Mouse (Mus musculus): ENCODE results near the gene Bdkrb1. TPM values are rescaled to one million over a fixed set of nuclear protein-coding genes. Genes with fewer than 3 reads are reported as not detected.

Gene Bdkrb1
- total RNA-seq, 1 experiment: not detected

GRCm38 (mm10) chr12:105590786-105591185, 12.1 kb upstream of the Bdkrb1 start:
- Histone ChIP-seq H3K36me3 (ENCODE audit: control insufficient read depth, insufficient read depth, low read length, poor library complexity, severe bottlenecking) (no peaks in the 10 kb centered on the region), H3K4me1 (ENCODE audit: control insufficient read depth in 2 of 2, insufficient read depth in 2 of 2, low read length in 2 of 2, poor library complexity in 1 of 2) (peaks cover 0 to 3% of the 10 kb centered on the region in 2 experiments; a peak in 2 of 4 replicates), H3K4me3 (ENCODE audit: insufficient read depth in 1 of 2, low read depth in 1 of 2, low read length in 2 of 2, poor library complexity in 1 of 2, severe bottlenecking in 1 of 2) (no peak overlapping the region), H3K9me3 (ENCODE audit: control insufficient read depth, insufficient read depth, low read depth, low read length) (no peaks in the 10 kb centered on the region), H3K9ac (ENCODE audit: insufficient read depth, low read depth, low read length, poor library complexity, severe bottlenecking) (no peak overlapping the region), H3K27ac (ENCODE audit: insufficient read depth, low read depth, low read length, poor library complexity, severe bottlenecking) (no peak overlapping the region)
- in situ Hi-C loops (cut with MboI; ENCODE audit: low sequenced_read_pairs in 2 of 2, unreplicated experiment in 2 of 2): no loop called here
- no peak for TF ChIP-seq ZC3H11A (IDR thresholded peaks at IDR 0.05; ENCODE audit: borderline replicate concordance, low read depth, low read length)
- no peak for TF ChIP-seq MAFK (IDR thresholded peaks at IDR 0.05; ENCODE audit: insufficient read depth, low read depth, low read length)
- TF ChIP-seq CHD2 (IDR thresholded peaks at IDR 0.05; ENCODE audit: low read depth, low read length): no peak
- no peak for TF ChIP-seq HCFC1 (IDR thresholded peaks at IDR 0.05; ENCODE audit: borderline replicate concordance, insufficient read depth, low read length)
- no peak for TF ChIP-seq ZNF384 (IDR thresholded peaks at IDR 0.05; ENCODE audit: low read depth, low read length)
- DNase-seq (ENCODE audit: low read depth, low spot score): no peak

- H3K36me3 ChIP-seq (ENCODE audit: control insufficient read depth, insufficient read depth, low read length, poor library complexity, severe bottlenecking): no peaks in the 10 kb centered on the region
- TF ChIP-seq MAFK (IDR thresholded peaks at IDR 0.05; ENCODE audit: insufficient read depth, low read depth, low read length) (no peak), CHD2 (IDR thresholded peaks at IDR 0.05; ENCODE audit: low read depth, low read length) (no peak), HCFC1 (IDR thresholded peaks at IDR 0.05; ENCODE audit: borderline replicate concordance, insufficient read depth, low read length) (no peak), ZC3H11A (IDR thresholded peaks at IDR 0.05; ENCODE audit: borderline replicate concordance, low read depth, low read length) (no peak), ZNF384 (IDR thresholded peaks at IDR 0.05; ENCODE audit: low read depth, low read length) (no peak)
- H3K9ac ChIP-seq (ENCODE audit: insufficient read depth, low read depth, low read length, poor library complexity, severe bottlenecking): no peak overlapping the region
- in situ Hi-C loops (cut with MboI; ENCODE audit: low sequenced_read_pairs in 2 of 2, unreplicated experiment in 2 of 2): no loop called here
- DNase-seq (ENCODE audit: low read depth, low spot score): no peak
- H3K4me1 ChIP-seq (ENCODE audit: control insufficient read depth in 2 of 2, insufficient read depth in 2 of 2, low read length in 2 of 2, poor library complexity in 1 of 2): peaks cover 0 to 3% of the 10 kb centered on the region in 2 experiments; a peak in 2 of 4 replicates
- H3K4me3 ChIP-seq (ENCODE audit: insufficient read depth in 1 of 2, low read depth in 1 of 2, low read length in 2 of 2, poor library complexity in 1 of 2, severe bottlenecking in 1 of 2): no peak overlapping the region
- no peaks in the 10 kb centered on the region for H3K9me3 ChIP-seq (ENCODE audit: control insufficient read depth, insufficient read depth, low read depth, low read length)
- no peak overlapping the region for H3K27ac ChIP-seq (ENCODE audit: insufficient read depth, low read depth, low read length, poor library complexity, severe bottlenecking)
Observed at GRCm38 (mm10) chr12:105592361-105592761, 10.5 kb upstream of the Bdkrb1 start.

DNA sequence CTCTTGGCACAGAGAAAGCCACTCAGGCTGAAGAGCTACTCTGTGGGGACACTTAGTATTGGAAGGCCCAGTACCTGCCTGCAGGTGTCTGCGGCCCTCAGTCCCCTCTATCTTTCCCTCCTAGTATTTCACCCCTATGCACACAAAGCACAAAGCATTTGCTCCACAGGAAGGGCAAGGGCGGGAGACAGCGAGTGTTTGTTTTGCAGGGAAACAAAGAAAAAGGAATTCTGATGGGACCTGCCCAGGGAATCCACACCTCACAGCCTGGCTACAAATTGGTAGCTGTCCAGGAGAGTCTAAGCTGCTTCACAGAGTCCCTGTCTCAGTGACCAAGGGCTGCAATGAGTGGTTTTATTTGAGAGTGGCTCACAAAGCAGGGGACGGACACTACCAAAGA, 9.4 kb upstream of the Bdkrb1 start:
- H3K9ac ChIP-seq (ENCODE audit: insufficient read depth, low read depth, low read length, poor library complexity, severe bottlenecking): no peak overlapping the region
- peaks cover 0 to 3% of the 10 kb centered on the region in 2 experiments; a peak in 2 of 4 replicates for H3K4me1 ChIP-seq (ENCODE audit: control insufficient read depth in 2 of 2, insufficient read depth in 2 of 2, low read length in 2 of 2, poor library complexity in 1 of 2)
- H3K9me3 ChIP-seq (ENCODE audit: control insufficient read depth, insufficient read depth, low read depth, low read length): no peaks in the 10 kb centered on the region
- no peaks in the 10 kb centered on the region for H3K36me3 ChIP-seq (ENCODE audit: control insufficient read depth, insufficient read depth, low read length, poor library complexity, severe bottlenecking)
- no peak for DNase-seq (ENCODE audit: low read depth, low spot score)
- H3K27ac ChIP-seq (ENCODE audit: insufficient read depth, low read depth, low read length, poor library complexity, severe bottlenecking): no peak overlapping the region
- no peak for TF ChIP-seq CHD2 (IDR thresholded peaks at IDR 0.05; ENCODE audit: low read depth, low read length)
- TF ChIP-seq ZC3H11A (IDR thresholded peaks at IDR 0.05; ENCODE audit: borderline replicate concordance, low read depth, low read length): no peak
- no peak for TF ChIP-seq MAFK (IDR thresholded peaks at IDR 0.05; ENCODE audit: insufficient read depth, low read depth, low read length)
- no peak for TF ChIP-seq ZNF384 (IDR thresholded peaks at IDR 0.05; ENCODE audit: low read depth, low read length)
- TF ChIP-seq HCFC1 (IDR thresholded peaks at IDR 0.05; ENCODE audit: borderline replicate concordance, insufficient read depth, low read length): no peak
- H3K4me3 ChIP-seq (ENCODE audit: insufficient read depth in 1 of 2, low read depth in 1 of 2, low read length in 2 of 2, poor library complexity in 1 of 2, severe bottlenecking in 1 of 2): no peak overlapping the region
- in situ Hi-C loops (cut with MboI; ENCODE audit: low sequenced_read_pairs in 2 of 2, unreplicated experiment in 2 of 2): no loop called here

- in situ Hi-C loops (cut with MboI; ENCODE audit: low sequenced_read_pairs in 2 of 2, unreplicated experiment in 2 of 2): no loop called here
- Histone ChIP-seq H3K4me1 (ENCODE audit: control insufficient read depth in 2 of 2, insufficient read depth in 2 of 2, low read length in 2 of 2, poor library complexity in 1 of 2) (peaks cover 0 to 9% of the 10 kb centered on the region in 2 experiments; a peak in 3 of 4 replicates), H3K4me3 (ENCODE audit: insufficient read depth in 1 of 2, low read depth in 1 of 2, low read length in 2 of 2, poor library complexity in 1 of 2, severe bottlenecking in 1 of 2) (no peak overlapping the region), H3K27ac (ENCODE audit: insufficient read depth, low read depth, low read length, poor library complexity, severe bottlenecking) (no peak overlapping the region), H3K9ac (ENCODE audit: insufficient read depth, low read depth, low read length, poor library complexity, severe bottlenecking) (no peak overlapping the region), H3K9me3 (ENCODE audit: control insufficient read depth, insufficient read depth, low read depth, low read length) (no peaks in the 10 kb centered on the region), H3K36me3 (ENCODE audit: control insufficient read depth, insufficient read depth, low read length, poor library complexity, severe bottlenecking) (no peaks in the 10 kb centered on the region)
- no peak for TF ChIP-seq HCFC1 (IDR thresholded peaks at IDR 0.05; ENCODE audit: borderline replicate concordance, insufficient read depth, low read length)
- TF ChIP-seq ZC3H11A (IDR thresholded peaks at IDR 0.05; ENCODE audit: borderline replicate concordance, low read depth, low read length): no peak
- DNase-seq (ENCODE audit: low read depth, low spot score): no peak
Observed at GRCm38 (mm10) chr12:105597135-105597534, 5.8 kb upstream of the Bdkrb1 start.

- H3K9ac ChIP-seq (ENCODE audit: insufficient read depth, low read depth, low read length, poor library complexity, severe bottlenecking): no peak overlapping the region
- no peak overlapping the region for H3K27ac ChIP-seq (ENCODE audit: insufficient read depth, low read depth, low read length, poor library complexity, severe bottlenecking)
- in situ Hi-C loops (cut with MboI; ENCODE audit: low sequenced_read_pairs in 2 of 2, unreplicated experiment in 2 of 2): no loop called here
- H3K36me3 ChIP-seq (ENCODE audit: control insufficient read depth, insufficient read depth, low read length, poor library complexity, severe bottlenecking): no peaks in the 10 kb centered on the region
- peaks cover 0 to 7% of the 10 kb centered on the region in 2 experiments; a peak in 3 of 4 replicates for H3K4me1 ChIP-seq (ENCODE audit: control insufficient read depth in 2 of 2, insufficient read depth in 2 of 2, low read length in 2 of 2, poor library complexity in 1 of 2)
- H3K9me3 ChIP-seq (ENCODE audit: control insufficient read depth, insufficient read depth, low read depth, low read length): no peaks in the 10 kb centered on the region
- no peak overlapping the region for H3K4me3 ChIP-seq (ENCODE audit: insufficient read depth in 1 of 2, low read depth in 1 of 2, low read length in 2 of 2, poor library complexity in 1 of 2, severe bottlenecking in 1 of 2)
- TF ChIP-seq ZC3H11A (IDR thresholded peaks at IDR 0.05; ENCODE audit: borderline replicate concordance, low read depth, low read length) (no peak), CHD2 (IDR thresholded peaks at IDR 0.05; ENCODE audit: low read depth, low read length) (no peak), ZNF384 (IDR thresholded peaks at IDR 0.05; ENCODE audit: low read depth, low read length) (no peak), HCFC1 (IDR thresholded peaks at IDR 0.05; ENCODE audit: borderline replicate concordance, insufficient read depth, low read length) (no peak), MAFK (IDR thresholded peaks at IDR 0.05; ENCODE audit: insufficient read depth, low read depth, low read length) (no peak)
- DNase-seq (ENCODE audit: low read depth, low spot score): no peak
Observed at GRCm38 (mm10) chr12:105598503-105598902, 4.4 kb upstream of the Bdkrb1 start.
